Mouse (Mus musculus): Measurements from ENCODE around the gene Mov10. TPM values are rescaled to one million over a fixed set of nuclear protein-coding genes. Genes with fewer than 3 reads are reported as not detected.

Gene Mov10
- total and polyA plus RNA-seq, 2 experiments from 2014 or later = 8.9 to 11.6 TPM

GRCm38 (mm10) chr3:104791017-104791416 lies 27.3 kb downstream of the Mov10 start:
- Histone ChIP-seq H3K9ac (replicated peaks; ENCODE audit: low read length) (no peak overlapping the region; the same call in 1 of the 2 replicates), H3K36me3 (ENCODE audit: insufficient read depth, low read length) (no peaks in the 10 kb centered on the region; the same call in 1 of the 2 replicates), H3K4me3 (ENCODE audit: low read length) (peak overlapping the region; percentile 50; the same call in 1 of the 2 replicates), H3K9me3 (ENCODE audit: low read length) (no peaks in the 10 kb centered on the region), H3K4me2 (ENCODE audit: low read depth, low read length) (peak overlapping the region; percentile 94), H3K4me1 (ENCODE audit: insufficient read depth, low read length) (peaks cover 17% of the 10 kb centered on the region; the same call in 1 of the 2 replicates), H3K27ac (peak overlapping the region; percentile 58; the same call in 1 of the 2 replicates), H3K27me3 (ENCODE audit: insufficient read depth, low read length) (peaks cover 4% of the 10 kb centered on the region; the same call in 1 of the 2 replicates)
- no peak for DNase-seq (ENCODE audit: low spot score)
- no peak for TF ChIP-seq CTCF (IDR thresholded peaks at IDR 0.05; ENCODE audit: low read depth)
- WGBS = 16% methylated on average over 4 of the region's 4 CpGs
- peak; percentile 10; the same call in 1 of the 2 replicates for ATAC-seq

DNA sequence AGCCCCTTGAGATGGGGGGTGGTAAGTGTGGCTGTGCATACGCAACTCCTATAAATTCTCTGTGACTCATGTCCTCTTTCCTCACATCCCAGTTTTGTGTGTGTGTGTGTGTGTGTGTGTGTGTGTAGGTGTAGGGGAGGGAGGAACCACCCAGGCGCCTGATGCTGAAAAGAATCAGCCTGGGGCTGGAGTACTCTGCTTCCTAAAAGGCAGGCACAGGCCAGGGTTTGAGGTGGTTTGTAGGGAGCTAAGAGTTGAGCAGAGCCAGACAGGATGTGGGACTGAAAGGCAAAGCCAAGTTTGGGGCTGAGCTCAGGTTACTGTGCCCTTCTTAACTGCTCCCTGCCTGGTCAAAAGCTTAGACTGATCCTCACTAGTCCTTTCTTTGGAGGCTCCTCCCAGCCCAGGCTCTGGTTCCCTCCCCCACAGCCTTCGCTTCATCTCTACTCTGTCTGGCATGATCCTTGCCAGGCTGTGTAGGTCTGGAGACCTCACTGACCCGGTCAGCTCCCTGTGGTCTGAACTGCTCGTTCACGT lies 27.9 kb downstream of the Mov10 start:
- Histone ChIP-seq H3K27ac (peak overlapping the region; percentile 58; the same call in 1 of the 2 replicates), H3K4me3 (ENCODE audit: low read length) (peak overlapping the region; percentile 50), H3K4me2 (ENCODE audit: low read depth, low read length) (peak overlapping the region; percentile 94), H3K9me3 (ENCODE audit: low read length) (no peaks in the 10 kb centered on the region), H3K4me1 (ENCODE audit: insufficient read depth, low read length) (peaks cover 16% of the 10 kb centered on the region; the same call in 1 of the 2 replicates), H3K27me3 (ENCODE audit: insufficient read depth, low read length) (peaks cover 8% of the 10 kb centered on the region; the same call in 1 of the 2 replicates), H3K36me3 (ENCODE audit: insufficient read depth, low read length) (no peaks in the 10 kb centered on the region; the same call in 1 of the 2 replicates), H3K9ac (replicated peaks; ENCODE audit: low read length) (no peak overlapping the region; the same call in 1 of the 2 replicates)
- WGBS = 36% methylated on average over 6 of the region's 6 CpGs
- DNase-seq (ENCODE audit: low spot score) (no peak), ATAC-seq (peak; percentile 18; the same call in 1 of the 2 replicates)
- no peak for TF ChIP-seq CTCF (IDR thresholded peaks at IDR 0.05; ENCODE audit: low read depth)

DNA sequence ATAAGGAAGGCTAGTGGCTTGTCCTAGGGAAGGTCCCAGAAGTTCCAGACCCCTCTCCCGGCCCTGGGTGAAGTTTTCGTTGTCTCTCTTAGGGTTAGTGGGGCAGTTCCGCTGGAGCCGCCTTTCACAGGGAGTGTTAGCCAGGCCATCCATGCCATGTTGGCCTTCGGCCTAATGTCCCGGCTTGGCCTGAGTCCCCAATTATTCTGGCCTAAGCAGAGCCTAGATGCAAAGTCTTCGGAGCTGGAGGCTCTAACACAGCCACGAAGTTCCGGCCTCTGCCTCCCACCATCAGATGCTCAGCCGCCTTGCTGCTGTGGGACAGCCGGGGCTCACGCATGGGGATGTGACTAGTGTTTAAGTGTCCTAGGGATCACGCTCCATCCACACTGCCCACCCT lies 28.5 kb downstream of the Mov10 start:
- DNase-seq (ENCODE audit: low spot score) = peak; percentile 43
- H3K27ac ChIP-seq = peak overlapping the region; percentile 71; the same call in 1 of the 2 replicates

DNA sequence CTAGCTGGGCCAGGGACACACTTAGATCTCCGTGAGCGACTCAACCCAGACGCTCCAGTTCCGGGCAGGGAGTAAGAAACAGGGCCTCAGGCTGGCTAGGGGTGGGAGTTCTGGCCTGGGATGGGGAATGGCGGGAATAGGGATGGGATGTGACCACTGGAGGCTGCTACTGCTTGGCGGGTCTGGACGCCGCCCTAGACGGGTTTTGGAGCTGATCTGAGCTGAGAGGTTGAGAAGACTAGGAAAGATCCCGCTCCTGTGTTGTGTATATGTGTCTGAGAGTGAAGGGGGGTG lies 29.1 kb downstream of the Mov10 start:
- peak overlapping the region; percentile 94 for H3K4me2 ChIP-seq (ENCODE audit: low read depth, low read length)
- H3K27me3 ChIP-seq (ENCODE audit: insufficient read depth, low read length) = peaks cover 10% of the 10 kb centered on the region; the same call in 1 of the 2 replicates
- H3K4me1 ChIP-seq (ENCODE audit: insufficient read depth, low read length) = peaks cover 15% of the 10 kb centered on the region; the same call in 1 of the 2 replicates
- DNase-seq (ENCODE audit: low spot score) = no peak
- peak overlapping the region; percentile 50 for H3K4me3 ChIP-seq (ENCODE audit: low read length)
- no peak for ATAC-seq
- peak overlapping the region; percentile 71 for H3K27ac ChIP-seq
- 4% methylated on average over 10 of the region's 10 CpGs for WGBS
- no peaks in the 10 kb centered on the region; the same call in 1 of the 2 replicates for H3K36me3 ChIP-seq (ENCODE audit: insufficient read depth, low read length)
- no peak for TF ChIP-seq CTCF (IDR thresholded peaks at IDR 0.05; ENCODE audit: low read depth)
- no peaks in the 10 kb centered on the region for H3K9me3 ChIP-seq (ENCODE audit: low read length)
- H3K9ac ChIP-seq (replicated peaks; ENCODE audit: low read length) = peak overlapping the region; percentile 50

More for the DNA sequence above, 28.5 kb downstream of the Mov10 start:
- TF ChIP-seq CTCF (IDR thresholded peaks at IDR 0.05; ENCODE audit: low read depth) = no peak
- Histone ChIP-seq H3K36me3 (ENCODE audit: insufficient read depth, low read length) (no peaks in the 10 kb centered on the region; the same call in 1 of the 2 replicates), H3K27me3 (ENCODE audit: insufficient read depth, low read length) (peaks cover 10% of the 10 kb centered on the region; the same call in 1 of the 2 replicates), H3K4me1 (ENCODE audit: insufficient read depth, low read length) (peaks cover 16% of the 10 kb centered on the region; the same call in 1 of the 2 replicates), H3K9ac (replicated peaks; ENCODE audit: low read length) (peak overlapping the region; percentile 50), H3K4me2 (ENCODE audit: low read depth, low read length) (peak overlapping the region; percentile 94), H3K4me3 (ENCODE audit: low read length) (peak overlapping the region; percentile 50), H3K9me3 (ENCODE audit: low read length) (no peaks in the 10 kb centered on the region)
- ATAC-seq = no peak
- WGBS = 34% methylated on average over 13 of the region's 13 CpGs

DNA sequence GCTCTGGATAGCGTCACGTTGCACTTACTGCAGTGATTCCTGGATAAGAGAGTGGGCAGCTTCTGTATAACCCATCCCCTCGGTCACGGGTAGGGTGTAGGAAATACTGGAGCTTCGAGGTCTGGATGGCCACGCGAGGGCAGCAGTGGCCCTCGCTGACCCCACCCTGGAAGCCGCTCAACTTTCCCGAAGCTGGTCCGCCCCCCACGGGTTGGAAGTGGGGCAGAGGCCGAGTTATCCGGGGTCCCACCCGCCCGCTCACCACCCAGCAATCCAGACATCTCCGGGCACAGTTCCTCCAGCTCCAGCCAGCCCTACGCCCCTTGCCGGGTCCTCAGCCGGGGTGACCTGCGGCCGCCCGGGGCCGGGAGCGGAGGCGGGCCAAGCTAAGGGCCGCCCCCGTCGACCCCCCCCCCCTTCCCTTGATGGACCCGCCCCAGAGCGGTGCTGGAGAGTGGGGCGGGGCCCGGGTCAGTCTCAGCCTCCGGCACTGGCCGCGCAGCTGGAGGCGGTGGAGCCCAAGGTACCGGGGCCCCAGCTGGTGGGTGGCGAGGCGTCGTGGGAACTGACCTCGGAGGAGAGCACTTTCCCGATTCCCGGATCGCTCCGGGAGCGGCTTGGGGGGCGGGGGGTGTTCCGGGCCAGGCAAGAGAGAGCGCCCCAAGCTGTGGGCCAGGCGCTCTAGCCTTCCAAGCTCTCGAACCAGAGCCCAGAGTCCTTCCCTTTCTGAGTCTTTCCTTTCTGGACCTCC lies 29.6 kb downstream of the Mov10 start:
- Histone ChIP-seq H3K36me3 (ENCODE audit: insufficient read depth, low read length) (no peaks in the 10 kb centered on the region; the same call in 1 of the 2 replicates), H3K4me1 (ENCODE audit: insufficient read depth, low read length) (0 out of 2 replicates have a peak, but pooled peaks cover 9% of the 10 kb centered on the region), H3K27ac (peak overlapping the region; percentile 71), H3K9ac (replicated peaks; ENCODE audit: low read length) (peak overlapping the region; percentile 50), H3K4me3 (ENCODE audit: low read length) (peak overlapping the region; percentile 50), H3K9me3 (ENCODE audit: low read length) (no peaks in the 10 kb centered on the region), H3K27me3 (ENCODE audit: insufficient read depth, low read length) (peaks cover 10% of the 10 kb centered on the region; the same call in 1 of the 2 replicates), H3K4me2 (ENCODE audit: low read depth, low read length) (peak overlapping the region; percentile 94)
- DNase-seq (ENCODE audit: low spot score) (peak; percentile 85), ATAC-seq (peak; percentile 88)
- 3% methylated on average over 47 of the region's 52 CpGs for WGBS
- TF ChIP-seq CTCF (IDR thresholded peaks at IDR 0.05; ENCODE audit: low read depth) = peak; percentile 78

- H3K4me1 ChIP-seq (ENCODE audit: insufficient read depth, low read length) = 0 out of 2 replicates have a peak, but pooled peaks cover 9% of the 10 kb centered on the region
- H3K9ac ChIP-seq (replicated peaks; ENCODE audit: low read length) = peak within 1 kb of the TSS; percentile 50
- ATAC-seq (no peak), DNase-seq (ENCODE audit: low spot score) (no peak)
- TF ChIP-seq CTCF (IDR thresholded peaks at IDR 0.05; ENCODE audit: low read depth) = no peak
- no peaks in the 10 kb centered on the region for H3K9me3 ChIP-seq (ENCODE audit: low read length)
- WGBS = 45% methylated on average over 3 of the region's 3 CpGs
- H3K27ac ChIP-seq = peak within 1 kb of the TSS; percentile 71
- peaks cover 17% of the 10 kb centered on the region; the same call in 1 of the 2 replicates for H3K27me3 ChIP-seq (ENCODE audit: insufficient read depth, low read length)
- H3K4me2 ChIP-seq (ENCODE audit: low read depth, low read length) = peak within 1 kb of the TSS; percentile 94
- no peaks in the 10 kb centered on the region; the same call in 1 of the 2 replicates for H3K36me3 ChIP-seq (ENCODE audit: insufficient read depth, low read length)
- peak within 1 kb of the TSS; percentile 50 for H3K4me3 ChIP-seq (ENCODE audit: low read length)
Measured at GRCm38 (mm10) chr3:104788075-104788474, 30.3 kb downstream of the Mov10 start, which contains the start of gene Rhoc. Rhoc (plus strand) TSS chr3:104788375.

All from hindbrain, postnatal 0 days (tissue).